Mouse (Mus musculus): Measurements from ENCODE around the gene Syt1. TPM values are rescaled to one million over a fixed set of nuclear protein-coding genes. Genes with fewer than 3 reads are reported as not detected.

Syt1 gene
- total RNA-seq, 2 experiments from 2014 or later, result 10.0 to 12.9 TPM

GRCm38 (mm10) chr10:108531111-108531510 is 479.7 kb downstream of the Syt1 start:
- DNase-seq (ENCODE audit: low spot score in 2 of 2), result no peak

GRCm38 (mm10) chr10:108528338-108528737 is 482.4 kb downstream of the Syt1 start:
- DNase-seq (ENCODE audit: low spot score in 2 of 2), result no peak

GRCm38 (mm10) chr10:108525506-108525905 is 485.3 kb downstream of the Syt1 start:
- no peak for DNase-seq (ENCODE audit: low spot score in 2 of 2)

- DNase-seq (ENCODE audit: low spot score in 2 of 2), result no peak
Observed at GRCm38 (mm10) chr10:108524306-108525029, 486.3 kb downstream of the Syt1 start.

GRCm38 (mm10) chr10:108519156-108519555 is 491.6 kb downstream of the Syt1 start:
- no peak for DNase-seq (ENCODE audit: low spot score in 2 of 2)

- no peak for DNase-seq (ENCODE audit: low spot score in 2 of 2)
Observed at GRCm38 (mm10) chr10:108517076-108517475, 493.7 kb downstream of the Syt1 start.

GRCm38 (mm10) chr10:108514671-108515070 is 496.1 kb downstream of the Syt1 start:
- DNase-seq (ENCODE audit: low spot score in 2 of 2), result no peak

GRCm38 (mm10) chr10:108509579-108509978 is 501.2 kb downstream of the Syt1 start:
- DNase-seq (ENCODE audit: low spot score in 2 of 2), result no peak

GRCm38 (mm10) chr10:108506917-108507316 is 503.9 kb downstream of the Syt1 start:
- DNase-seq (ENCODE audit: low spot score in 2 of 2), result no peak

- DNase-seq (ENCODE audit: low spot score in 2 of 2), result no peak
Observed at GRCm38 (mm10) chr10:108504925-108505324, 505.9 kb downstream of the Syt1 start.

GRCm38 (mm10) chr10:108504128-108504870 is 506.5 kb downstream of the Syt1 start:
- no peak for DNase-seq (ENCODE audit: low spot score in 2 of 2)

GRCm38 (mm10) chr10:108490231-108490630 is 520.6 kb downstream of the Syt1 start:
- DNase-seq (ENCODE audit: low spot score in 2 of 2), result no peak

GRCm38 (mm10) chr10:108483991-108484390 is 526.8 kb downstream of the Syt1 start:
- no peak for DNase-seq (ENCODE audit: low spot score in 2 of 2)

- no peak for DNase-seq (ENCODE audit: low spot score in 2 of 2)
Observed at GRCm38 (mm10) chr10:108480146-108480850, 530.5 kb downstream of the Syt1 start.

GRCm38 (mm10) chr10:108470319-108470955 is 540.3 kb downstream of the Syt1 start:
- no peak for DNase-seq (ENCODE audit: low spot score in 2 of 2)

GRCm38 (mm10) chr10:108466539-108466938 is 544.2 kb downstream of the Syt1 start:
- DNase-seq (ENCODE audit: low spot score in 2 of 2), result no peak

- DNase-seq (ENCODE audit: low spot score in 2 of 2), result no peak
Observed at GRCm38 (mm10) chr10:108461862-108462261, 548.9 kb downstream of the Syt1 start.

GRCm38 (mm10) chr10:108457054-108457453 is 553.7 kb downstream of the Syt1 start:
- no peak for DNase-seq (ENCODE audit: low spot score in 2 of 2)

GRCm38 (mm10) chr10:108455883-108456282 is 554.9 kb downstream of the Syt1 start:
- DNase-seq (ENCODE audit: low spot score in 2 of 2), result no peak

- DNase-seq (ENCODE audit: low spot score in 2 of 2), result no peak
Observed at GRCm38 (mm10) chr10:108455204-108455603, 555.6 kb downstream of the Syt1 start.

GRCm38 (mm10) chr10:108454691-108455117 is 556.1 kb downstream of the Syt1 start:
- DNase-seq (ENCODE audit: low spot score in 2 of 2), result no peak

Measured in adrenal gland, adult 18-20 months (tissue).